Mouse (Mus musculus) adrenal gland, adult (tissue): ENCODE data around the gene Slit1.

Source experiments
- DNase-seq, 2 experiments: peaks; one replicate each; pipeline ENCODE4 v3.0.0; 2022 to 2023; ENCODE audit warnings: low spot score in 1 of 2; ENCODE audit not compliant: inconsistent age in 2 of 2

Gene Slit1

GRCm38 (mm10) chr19:41660294-41660998 lies 83.0 kb downstream of the Slit1 start:
- DNase-seq, result no peak

GRCm38 (mm10) chr19:41657446-41657845 lies 86.0 kb downstream of the Slit1 start:
- DNase-seq, result no peak

- DNase-seq, result no peak
These were observed 86.8 kb downstream of the Slit1 start for GRCm38 (mm10) chr19:41656671-41657070.

- DNase-seq, result peak; percentile 64 to 90
These were observed 87.5 kb downstream of the Slit1 start for GRCm38 (mm10) chr19:41655970-41656369.

DNA sequence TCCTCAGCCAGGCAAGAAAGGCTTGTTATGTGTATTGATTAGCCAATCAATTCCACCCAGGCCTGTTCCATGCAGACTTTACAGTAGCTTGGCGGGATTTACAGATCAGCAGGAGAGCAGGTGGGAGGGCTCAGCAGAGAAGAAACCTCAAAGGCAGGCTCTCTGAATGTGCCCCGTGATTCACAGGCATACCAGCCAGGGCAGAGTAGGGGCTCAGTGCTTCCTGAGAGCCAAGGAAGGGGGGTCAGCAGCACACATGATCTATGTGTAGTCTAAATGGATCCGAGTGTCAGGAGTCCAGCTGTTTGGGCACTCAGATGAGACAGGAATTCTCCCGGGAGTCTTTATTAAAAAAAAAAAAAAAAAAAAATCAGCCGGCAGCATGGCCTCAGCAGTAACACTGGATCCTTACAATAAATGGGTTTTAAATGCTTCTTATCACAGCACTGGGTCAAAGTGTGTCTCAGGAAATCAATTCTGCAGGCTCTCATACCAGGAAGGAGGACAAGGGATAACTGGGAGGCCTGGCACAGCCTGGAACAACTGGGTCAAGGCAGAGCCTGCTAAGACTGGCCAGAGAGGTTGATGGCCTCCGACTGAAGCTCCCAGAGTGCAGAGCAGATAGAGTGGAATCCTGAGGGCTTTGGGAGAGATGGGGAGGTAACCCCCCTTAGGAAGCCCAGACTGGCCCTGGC lies 88.2 kb downstream of the Slit1 start:
- DNase-seq, result no peak

- no peak for DNase-seq
These were observed 91.5 kb downstream of the Slit1 start for GRCm38 (mm10) chr19:41651967-41652366.

- no peak for DNase-seq
These were observed 94.1 kb downstream of the Slit1 start for GRCm38 (mm10) chr19:41649394-41649793.

- peak; percentile 65 to 90 for DNase-seq
These were observed 96.4 kb downstream of the Slit1 start for GRCm38 (mm10) chr19:41646947-41647631.

- no peak for DNase-seq
These were observed 100.5 kb downstream of the Slit1 start for GRCm38 (mm10) chr19:41643010-41643409.

GRCm38 (mm10) chr19:41634999-41635398 lies 108.5 kb downstream of the Slit1 start:
- DNase-seq, result no peak

DNA sequence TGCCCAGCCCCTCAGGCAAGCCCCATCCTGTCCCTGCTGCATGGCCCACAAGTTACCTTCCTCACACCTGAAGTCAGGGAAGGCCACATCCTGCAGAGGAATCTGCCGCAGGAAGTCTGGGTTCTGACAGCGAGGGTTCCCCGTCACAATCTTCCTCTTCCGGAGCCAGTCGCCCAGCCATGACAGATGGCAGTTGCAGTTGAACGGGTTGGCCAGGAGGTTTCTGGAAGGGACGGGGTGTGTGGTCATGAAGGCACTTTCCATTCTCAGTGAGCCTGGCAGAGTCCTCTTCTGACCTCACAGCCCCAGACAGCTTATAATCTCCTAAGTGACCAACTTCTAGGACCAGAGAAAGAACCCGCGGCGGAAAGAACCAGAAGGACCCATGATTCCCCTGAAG lies 109.4 kb downstream of the Slit1 start:
- no peak for DNase-seq

GRCm38 (mm10) chr19:41629532-41629931 lies 113.9 kb downstream of the Slit1 start:
- DNase-seq, result peak; percentile 24 to 86

DNA sequence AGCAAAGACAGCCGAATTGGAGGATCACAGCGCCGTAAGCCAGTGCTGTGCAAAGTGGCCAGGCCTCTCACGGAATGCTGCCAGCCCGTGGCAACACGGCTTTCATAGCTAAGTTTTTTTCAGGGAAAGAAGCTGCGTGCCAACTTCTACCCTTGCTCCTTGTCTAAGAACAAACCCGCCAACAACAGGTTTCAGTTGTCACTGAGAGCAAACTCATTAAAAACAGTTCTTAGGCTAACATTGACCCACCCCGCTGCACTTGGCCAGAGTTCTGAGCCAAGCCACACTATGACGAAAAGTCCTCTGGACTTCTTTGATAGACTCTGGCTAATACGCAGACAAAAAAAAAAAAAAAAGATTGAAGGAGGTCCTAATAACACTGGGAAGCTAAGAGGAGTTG lies 114.5 kb downstream of the Slit1 start:
- DNase-seq, result no peak

GRCm38 (mm10) chr19:41620366-41621092 lies 122.9 kb downstream of the Slit1 start:
- DNase-seq, result no peak

- DNase-seq, result peak; percentile 58 to 79
These were observed 124.6 kb downstream of the Slit1 start for GRCm38 (mm10) chr19:41618771-41619385.

- DNase-seq, result no peak
These were observed 125.3 kb downstream of the Slit1 start for GRCm38 (mm10) chr19:41618153-41618657.

DNA sequence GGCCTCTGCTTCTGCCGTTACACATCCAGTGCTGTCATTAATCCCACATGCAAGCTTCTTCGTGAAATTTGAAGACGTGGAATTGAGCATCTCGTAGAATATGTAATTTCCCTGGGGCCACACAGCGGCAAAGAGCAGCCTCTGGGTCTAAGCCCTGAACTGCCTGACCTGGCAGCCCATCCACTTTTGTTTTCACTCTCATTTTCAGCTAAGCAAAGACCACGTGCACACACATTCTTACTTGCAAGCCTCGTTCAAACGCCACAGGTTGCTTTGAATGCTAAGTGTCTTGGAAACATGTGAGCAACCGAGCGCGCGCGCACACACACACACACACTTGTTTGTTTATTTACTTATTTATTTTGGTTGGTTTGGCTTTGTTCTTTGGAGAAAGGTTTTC lies 126.4 kb downstream of the Slit1 start:
- no peak for DNase-seq

DNA sequence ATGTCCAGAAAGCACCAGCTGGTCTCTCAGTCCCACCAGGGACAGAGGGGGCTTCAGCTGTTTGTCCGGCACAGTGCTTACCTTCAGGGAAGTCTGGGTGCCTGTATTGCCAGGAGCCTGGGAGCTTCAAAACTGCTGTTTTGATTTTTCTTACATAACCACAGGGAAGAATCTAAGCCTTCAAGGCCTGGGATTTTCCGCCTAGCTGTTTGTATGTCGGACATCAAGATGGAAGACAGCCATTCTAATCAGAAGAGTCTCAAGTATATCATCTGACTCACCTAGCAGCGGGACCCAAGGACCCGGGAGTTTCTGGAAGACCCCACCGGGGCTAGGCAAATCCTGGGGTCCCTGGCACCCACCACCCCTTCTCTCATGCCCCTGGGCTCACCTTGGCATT lies 127.2 kb downstream of the Slit1 start:
- DNase-seq, result peak; percentile 32 to 79

DNA sequence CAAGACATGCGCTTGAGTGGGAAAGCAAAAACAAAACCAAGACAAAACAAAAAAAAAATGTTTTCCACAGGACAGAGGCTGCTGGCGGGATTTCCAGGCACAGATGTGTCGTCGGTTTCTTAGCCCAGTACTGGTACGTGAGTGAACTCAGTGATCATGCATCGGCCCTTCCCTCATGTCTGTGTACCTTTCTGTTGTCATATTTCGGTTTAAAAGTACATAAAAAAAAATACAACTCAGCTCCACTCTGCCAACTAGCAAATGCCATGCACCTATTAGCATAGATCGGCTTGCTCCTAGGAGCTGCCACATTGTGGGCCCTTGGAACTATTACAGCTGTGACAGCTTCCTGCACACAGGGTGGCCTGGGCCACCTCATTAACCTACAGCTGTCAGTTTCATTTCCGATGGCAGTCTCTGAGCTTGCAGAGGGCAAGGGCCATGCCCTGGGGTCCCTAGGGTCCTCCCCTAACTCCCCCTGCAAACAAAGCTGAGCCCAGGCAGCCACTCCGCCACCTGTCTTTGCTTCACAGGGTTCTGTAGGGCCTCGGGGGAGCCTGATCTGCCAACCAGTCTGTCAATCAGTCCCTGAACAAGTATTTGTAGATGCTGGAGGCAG lies 127.8 kb downstream of the Slit1 start:
- DNase-seq, result peak in 1 of 2 experiments; percentile 25
